Comparison of ENCODE assay signal across 8 mouse cellular contexts in genomic region chrX:160116658-160117057, GRCm38 (mm10). TPM values are rescaled to one million over a fixed set of nuclear protein-coding genes. Genes with fewer than 3 reads are reported as not detected.
DNase-seq lines count a peak whose midpoint lies in the region; ATAC-seq lines count a peak whose summit lies in the region.

No protein-coding gene starts in this region.

- peak; percentile 45 for DNase-seq in ES-CJ7 (ENCODE audit: low read depth, low spot score)
- DNase-seq in adrenal gland, adult 18-20 months (ENCODE audit: low spot score in 2 of 2): peak; percentile 16 to 37
- peak; percentile 52 for DNase-seq in embryonic facial prominence, embryonic 11.5 days (ENCODE audit: low spot score)
- DNase-seq in layer of hippocampus, postnatal 10 days (ENCODE audit: low spot score in 2 of 2): peak; percentile 67 to 76
- peak; percentile 62 for DNase-seq in lung, postnatal 36 days
- peak; percentile 34 for DNase-seq in retina, postnatal 7 days (ENCODE audit: low read depth, low spot score)

- no peak for ATAC-seq in embryonic facial prominence, embryonic 11.5 days (replicated peaks; ENCODE audit: insufficient number of reproducible peaks, low FRiP score, low TSS enrichment, low read depth)
- ATAC-seq in hindbrain, embryonic 13.5 days (ENCODE audit: low FRiP score): 0 out of 2 replicates have a peak, but pooled peaks have one; percentile 46
- ATAC-seq in inflammation-experienced regulatory T-cells, adult 6 months: no peak

- H3K9me3 ChIP-seq in embryonic facial prominence, embryonic 11.5 days (replicated peaks; ENCODE audit: control insufficient read depth, low read length): no peaks in the 10 kb centered on the region
- no peaks in the 10 kb centered on the region for H3K9me3 ChIP-seq in hindbrain, embryonic 13.5 days

- H3K4me1 ChIP-seq in embryonic facial prominence, embryonic 11.5 days (ENCODE audit: control insufficient read depth, insufficient read depth, low read length): no peaks in the 10 kb centered on the region
- H3K4me1 ChIP-seq in hindbrain, embryonic 13.5 days (replicated peaks): no peaks in the 10 kb centered on the region

- no peak overlapping the region for H3K9ac ChIP-seq in embryonic facial prominence, embryonic 11.5 days (replicated peaks; ENCODE audit: low read length)
- H3K9ac ChIP-seq in hindbrain, embryonic 13.5 days: no peak overlapping the region

- H3K4me2 ChIP-seq in embryonic facial prominence, embryonic 11.5 days (ENCODE audit: low read depth, low read length): no peak overlapping the region
- no peak overlapping the region for H3K4me2 ChIP-seq in hindbrain, embryonic 13.5 days

- H3K4me3 ChIP-seq in embryonic facial prominence, embryonic 11.5 days (ENCODE audit: low read depth, low read length): no peak overlapping the region
- no peak overlapping the region for H3K4me3 ChIP-seq in hindbrain, embryonic 13.5 days

- no peaks in the 10 kb centered on the region for H3K36me3 ChIP-seq in embryonic facial prominence, embryonic 11.5 days (replicated peaks; ENCODE audit: control insufficient read depth, insufficient read depth, low read depth, low read length)
- H3K36me3 ChIP-seq in hindbrain, embryonic 13.5 days: peaks cover 1% of the 10 kb centered on the region; the same call in 1 of the 2 replicates

- 85% methylated on average over 3 of the region's 3 CpGs for WGBS in embryonic facial prominence, embryonic 11.5 days
- WGBS in hindbrain, embryonic 13.5 days: 76% methylated on average over 3 of the region's 3 CpGs

- no peaks in the 10 kb centered on the region for H3K27me3 ChIP-seq in embryonic facial prominence, embryonic 11.5 days (ENCODE audit: control insufficient read depth, insufficient read depth, low read length)
- peaks cover 8% of the 10 kb centered on the region for H3K27me3 ChIP-seq in hindbrain, embryonic 13.5 days

- H3K27ac ChIP-seq in embryonic facial prominence, embryonic 11.5 days (replicated peaks; ENCODE audit: low read depth, low read length): no peak overlapping the region
- no peak overlapping the region for H3K27ac ChIP-seq in hindbrain, embryonic 13.5 days

RNA-seq across cellular contexts. Expression of gene Pdha1, which starts 21.6 kb away (rescaled TPM):
- total RNA-seq in adrenal gland, adult 18-20 months (2021): 100 to 1,000 TPM; 390 to 786 TPM
- polyA plus RNA-seq in embryonic facial prominence, embryonic 11.5 days (2014; fragmentation: Nextera tagmentation; extraction: Ambion mirVana): 102 and 106 TPM in 2 replicates
- polyA plus RNA-seq in hindbrain, embryonic 13.5 days (2015; fragmentation: Nextera tagmentation; extraction: Ambion mirVana): 106 and 108 TPM in 2 replicates
- total RNA-seq in layer of hippocampus, postnatal 10 days (2021): 100 to 1,000 TPM; 290 to 303 TPM
- 100 to 1,000 TPM; 148 to 182 (median 169) TPM for polyA plus RNA-seq in inflammation-experienced regulatory T-cells, adult 6 months (2017; shearing (Covaris generic))
